Mouse (Mus musculus): ENCODE data around the gene Fus. TPM values are rescaled to one million over a fixed set of nuclear protein-coding genes. Genes with fewer than 3 reads are reported as not detected.

The Fus gene
- polyA plus RNA-seq, 1 experiment from 2014 or later = 62.7 TPM

DNA sequence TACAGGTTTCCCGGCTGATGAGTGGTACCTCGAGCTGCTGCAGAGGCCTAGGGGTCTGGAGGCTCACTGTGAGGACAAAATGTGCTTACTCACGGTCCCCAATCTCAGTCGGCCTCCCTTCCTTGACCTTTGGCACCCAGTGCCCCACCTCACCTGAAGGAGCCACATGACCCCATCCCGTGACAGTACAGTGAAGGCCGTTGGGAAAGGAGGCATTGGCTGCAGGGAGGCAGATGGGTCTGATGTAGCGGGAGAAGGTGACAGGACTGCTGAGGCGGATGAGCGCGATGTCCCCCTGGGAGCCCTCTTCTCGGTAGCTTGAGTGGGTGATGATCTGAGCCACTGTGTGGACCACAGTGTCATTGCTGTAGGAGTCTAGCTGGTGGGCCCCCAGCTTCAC is 40.4 kb upstream of the Fus start:
- peaks cover 44% of the 10 kb centered on the region for H3K36me3 ChIP-seq (ENCODE audit: control insufficient read depth, insufficient read depth, low read length)
- no peaks in the 10 kb centered on the region for H3K27me3 ChIP-seq (ENCODE audit: control insufficient read depth, insufficient read depth, low read length)
- H3K9ac ChIP-seq (ENCODE audit: low read depth, low read length) = no peak overlapping the region
- no peak overlapping the region for H3K4me3 ChIP-seq (ENCODE audit: low read length)
- peak overlapping the region; percentile 94; the same call in 1 of the 2 replicates for H3K27ac ChIP-seq (ENCODE audit: low read depth, low read length)
- WGBS = 86% methylated on average over 11 of the region's 11 CpGs
- H3K4me1 ChIP-seq (ENCODE audit: control insufficient read depth, insufficient read depth, low read length) = peaks cover 24% of the 10 kb centered on the region
- no peaks in the 10 kb centered on the region for H3K9me3 ChIP-seq (ENCODE audit: control insufficient read depth, low read length)
- ATAC-seq (ENCODE audit: low FRiP score, low TSS enrichment) = no peak
- no peak overlapping the region for H3K4me2 ChIP-seq (replicated peaks; ENCODE audit: low read depth, low read length)

GRCm38 (mm10) chr7:127927726-127928125 is 39.5 kb upstream of the Fus start:
- Histone ChIP-seq H3K4me1 (ENCODE audit: control insufficient read depth, insufficient read depth, low read length) (peaks cover 32% of the 10 kb centered on the region), H3K9ac (ENCODE audit: low read depth, low read length) (no peak overlapping the region), H3K27me3 (ENCODE audit: control insufficient read depth, insufficient read depth, low read length) (no peaks in the 10 kb centered on the region), H3K27ac (ENCODE audit: low read depth, low read length) (no peak overlapping the region), H3K4me2 (replicated peaks; ENCODE audit: low read depth, low read length) (peak overlapping the region; percentile 49; the same call in 1 of the 2 replicates), H3K4me3 (ENCODE audit: low read length) (peak overlapping the region; percentile 49; the same call in 1 of the 2 replicates), H3K9me3 (ENCODE audit: control insufficient read depth, low read length) (no peaks in the 10 kb centered on the region), H3K36me3 (ENCODE audit: control insufficient read depth, insufficient read depth, low read length) (peaks cover 36% of the 10 kb centered on the region)
- ATAC-seq (ENCODE audit: low FRiP score, low TSS enrichment) = no peak
- WGBS = 76% methylated on average over 10 of the region's 11 CpGs

- 45% methylated on average over 5 of the region's 5 CpGs for WGBS
These were observed 38.7 kb upstream of the Fus start for GRCm38 (mm10) chr7:127928596-127928995.

DNA sequence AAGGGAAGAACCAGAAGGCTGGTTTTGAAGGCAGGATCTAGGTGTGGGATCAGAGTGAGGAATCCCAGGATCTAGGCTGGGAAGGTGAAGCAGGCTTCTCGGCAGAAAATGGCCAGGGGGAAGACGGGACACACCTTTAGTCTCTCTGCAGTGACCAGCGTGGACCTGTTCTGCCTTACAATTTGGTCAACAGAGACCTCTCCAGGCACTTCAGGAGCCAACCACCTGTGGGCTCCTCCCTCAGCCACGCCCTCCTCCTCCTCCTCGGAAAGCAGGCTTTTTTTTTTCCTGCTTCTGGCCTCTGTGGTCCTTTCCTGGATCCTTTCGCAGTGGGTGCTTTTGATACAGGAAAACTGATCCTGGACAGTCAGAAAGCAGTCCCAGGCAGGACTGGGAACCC is 37.3 kb upstream of the Fus start, which contains the start of gene Prss8:
TSS of gene Prss8 (minus strand) at position 182 of the 400 bp plus-strand sequence.
- H3K27ac ChIP-seq (ENCODE audit: low read depth, low read length) = peak within 1 kb of the TSS; percentile 76; the same call in 1 of the 2 replicates
- no peak for ATAC-seq (ENCODE audit: low FRiP score, low TSS enrichment)
- H3K4me1 ChIP-seq (ENCODE audit: control insufficient read depth, insufficient read depth, low read length) = peaks cover 36% of the 10 kb centered on the region
- H3K4me3 ChIP-seq (ENCODE audit: low read length) = peak within 1 kb of the TSS; percentile 49
- H3K9ac ChIP-seq (ENCODE audit: low read depth, low read length) = peak within 1 kb of the TSS; percentile 64
- H3K36me3 ChIP-seq (ENCODE audit: control insufficient read depth, insufficient read depth, low read length) = peaks cover 17% of the 10 kb centered on the region
- no peaks in the 10 kb centered on the region for H3K27me3 ChIP-seq (ENCODE audit: control insufficient read depth, insufficient read depth, low read length)
- 9% methylated on average over 6 of the region's 6 CpGs for WGBS
- no peaks in the 10 kb centered on the region for H3K9me3 ChIP-seq (ENCODE audit: control insufficient read depth, low read length)
- peak within 1 kb of the TSS; percentile 49 for H3K4me2 ChIP-seq (replicated peaks; ENCODE audit: low read depth, low read length)

More at GRCm38 (mm10) chr7:127928596-127928995, 38.7 kb upstream of the Fus start:
- H3K4me3 ChIP-seq (ENCODE audit: low read length) = peak overlapping the region; percentile 49
- ATAC-seq (ENCODE audit: low FRiP score, low TSS enrichment) = no peak
- peaks cover 28% of the 10 kb centered on the region for H3K36me3 ChIP-seq (ENCODE audit: control insufficient read depth, insufficient read depth, low read length)
- no peaks in the 10 kb centered on the region for H3K9me3 ChIP-seq (ENCODE audit: control insufficient read depth, low read length)
- peak overlapping the region; percentile 64; the same call in 1 of the 2 replicates for H3K9ac ChIP-seq (ENCODE audit: low read depth, low read length)
- H3K4me1 ChIP-seq (ENCODE audit: control insufficient read depth, insufficient read depth, low read length) = peaks cover 35% of the 10 kb centered on the region
- H3K27me3 ChIP-seq (ENCODE audit: control insufficient read depth, insufficient read depth, low read length) = no peaks in the 10 kb centered on the region
- H3K4me2 ChIP-seq (replicated peaks; ENCODE audit: low read depth, low read length) = peak overlapping the region; percentile 49
- H3K27ac ChIP-seq (ENCODE audit: low read depth, low read length) = no peak overlapping the region

GRCm38 (mm10) chr7:127930636-127931035 is 36.6 kb upstream of the Fus start:
- H3K4me3 ChIP-seq (ENCODE audit: low read length) = no peak overlapping the region
- no peak overlapping the region for H3K27ac ChIP-seq (ENCODE audit: low read depth, low read length)
- no peak overlapping the region for H3K4me2 ChIP-seq (replicated peaks; ENCODE audit: low read depth, low read length)
- 85% methylated on average over 5 of the region's 5 CpGs for WGBS
- H3K4me1 ChIP-seq (ENCODE audit: control insufficient read depth, insufficient read depth, low read length) = peaks cover 35% of the 10 kb centered on the region
- no peak overlapping the region for H3K9ac ChIP-seq (ENCODE audit: low read depth, low read length)
- H3K36me3 ChIP-seq (ENCODE audit: control insufficient read depth, insufficient read depth, low read length) = peaks cover 13% of the 10 kb centered on the region
- no peak for ATAC-seq (ENCODE audit: low FRiP score, low TSS enrichment)
- H3K9me3 ChIP-seq (ENCODE audit: control insufficient read depth, low read length) = no peaks in the 10 kb centered on the region
- H3K27me3 ChIP-seq (ENCODE audit: control insufficient read depth, insufficient read depth, low read length) = no peaks in the 10 kb centered on the region

GRCm38 (mm10) chr7:127931351-127932135 is 35.7 kb upstream of the Fus start:
- no peak for ATAC-seq (ENCODE audit: low FRiP score, low TSS enrichment)
- peaks cover 4% of the 10 kb centered on the region; the same call in 1 of the 2 replicates for H3K36me3 ChIP-seq (ENCODE audit: control insufficient read depth, insufficient read depth, low read length)
- H3K4me3 ChIP-seq (ENCODE audit: low read length) = no peak overlapping the region
- H3K4me1 ChIP-seq (ENCODE audit: control insufficient read depth, insufficient read depth, low read length) = peaks cover 33% of the 10 kb centered on the region
- H3K9ac ChIP-seq (ENCODE audit: low read depth, low read length) = peak overlapping the region; percentile 23; the same call in 1 of the 2 replicates
- no peaks in the 10 kb centered on the region for H3K9me3 ChIP-seq (ENCODE audit: control insufficient read depth, low read length)
- peak overlapping the region; percentile 27 for H3K4me2 ChIP-seq (replicated peaks; ENCODE audit: low read depth, low read length)
- 26% methylated on average over 13 of the region's 13 CpGs for WGBS
- H3K27me3 ChIP-seq (ENCODE audit: control insufficient read depth, insufficient read depth, low read length) = no peaks in the 10 kb centered on the region
- H3K27ac ChIP-seq (ENCODE audit: low read depth, low read length) = peak overlapping the region; percentile 73; the same call in 1 of the 2 replicates

DNA sequence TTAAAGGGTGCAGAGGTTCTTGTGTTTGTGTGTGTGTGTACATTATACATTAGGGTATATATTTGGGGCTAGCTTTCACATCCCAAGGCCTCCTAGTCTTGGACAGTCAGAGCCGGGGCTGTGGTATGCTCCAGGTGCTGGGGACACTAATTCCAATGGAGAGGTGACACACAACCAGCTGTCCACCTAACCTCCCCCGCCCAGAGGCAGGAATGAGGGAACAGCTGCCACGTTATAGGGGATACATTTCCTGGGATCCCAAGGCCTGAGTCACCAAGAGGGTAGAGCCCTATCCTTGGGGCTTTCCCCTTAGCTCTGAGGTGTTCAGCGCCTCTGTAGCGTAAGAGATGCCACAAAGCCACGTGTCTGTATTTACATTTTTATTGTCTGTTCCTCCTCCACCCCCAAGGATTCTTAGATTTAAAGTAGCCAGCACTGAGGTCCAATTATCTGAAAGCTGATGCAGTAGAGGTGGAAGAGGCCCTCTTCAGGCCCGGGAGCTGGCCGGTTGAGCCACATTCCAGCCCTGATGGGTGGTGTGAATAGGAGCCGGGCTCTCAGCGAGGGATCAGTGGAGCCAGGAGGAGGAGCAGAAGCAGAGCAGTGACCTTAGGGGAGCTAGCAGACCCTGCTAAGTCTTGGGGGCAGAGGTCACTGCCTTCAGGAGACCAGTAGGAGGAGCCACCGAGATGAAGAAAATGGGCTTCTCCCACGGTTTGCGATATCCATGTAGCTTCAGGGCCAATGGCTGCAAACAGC is 34.8 kb upstream of the Fus start:
- no peaks in the 10 kb centered on the region for H3K9me3 ChIP-seq (ENCODE audit: control insufficient read depth, low read length)
- WGBS = 17% methylated on average over 13 of the region's 13 CpGs
- peak overlapping the region; percentile 73 for H3K27ac ChIP-seq (ENCODE audit: low read depth, low read length)

DNA sequence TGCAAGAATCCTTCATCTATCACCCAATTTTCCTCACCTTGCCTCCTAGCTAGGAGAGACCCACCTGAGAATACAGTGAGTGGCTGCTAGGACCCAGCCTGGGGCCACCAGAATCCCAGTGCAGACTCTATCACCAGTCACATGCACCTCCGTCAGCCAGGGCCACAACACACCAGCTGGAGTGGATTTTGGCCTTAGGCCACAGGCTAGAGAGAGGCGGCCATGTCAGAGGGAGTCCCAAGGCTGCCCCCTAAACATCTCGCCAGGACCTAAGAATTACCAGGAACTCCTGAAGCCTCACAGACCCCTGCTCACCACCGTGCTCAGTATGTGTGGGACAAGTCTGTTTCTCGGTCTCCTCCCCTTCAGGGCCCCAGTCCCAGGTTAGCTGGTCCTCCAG is 33.2 kb upstream of the Fus start:
- H3K4me1 ChIP-seq (ENCODE audit: control insufficient read depth, insufficient read depth, low read length) = peaks cover 29% of the 10 kb centered on the region
- ATAC-seq (ENCODE audit: low FRiP score, low TSS enrichment) = no peak
- no peaks in the 10 kb centered on the region for H3K9me3 ChIP-seq (ENCODE audit: control insufficient read depth, low read length)
- H3K27ac ChIP-seq (ENCODE audit: low read depth, low read length) = no peak overlapping the region
- no peak overlapping the region for H3K9ac ChIP-seq (ENCODE audit: low read depth, low read length)
- WGBS = 94% methylated on average over 5 of the region's 5 CpGs
- H3K36me3 ChIP-seq (ENCODE audit: control insufficient read depth, insufficient read depth, low read length) = no peaks in the 10 kb centered on the region
- no peak overlapping the region for H3K4me2 ChIP-seq (replicated peaks; ENCODE audit: low read depth, low read length)
- H3K27me3 ChIP-seq (ENCODE audit: control insufficient read depth, insufficient read depth, low read length) = no peaks in the 10 kb centered on the region
- H3K4me3 ChIP-seq (ENCODE audit: low read length) = no peak overlapping the region

More for the DNA sequence above, 34.8 kb upstream of the Fus start:
- Histone ChIP-seq H3K36me3 (ENCODE audit: control insufficient read depth, insufficient read depth, low read length) (no peaks in the 10 kb centered on the region), H3K4me1 (ENCODE audit: control insufficient read depth, insufficient read depth, low read length) (peaks cover 32% of the 10 kb centered on the region), H3K4me2 (replicated peaks; ENCODE audit: low read depth, low read length) (no peak overlapping the region), H3K27me3 (ENCODE audit: control insufficient read depth, insufficient read depth, low read length) (no peaks in the 10 kb centered on the region), H3K9ac (ENCODE audit: low read depth, low read length) (no peak overlapping the region), H3K4me3 (ENCODE audit: low read length) (no peak overlapping the region)
- ATAC-seq (ENCODE audit: low FRiP score, low TSS enrichment) = no peak

All from kidney, embryonic 14.5 days (tissue).